Mouse (Mus musculus): ENCODE measurements around the gene Arhgap10. TPM values are rescaled to one million over a fixed set of nuclear protein-coding genes. Genes with fewer than 3 reads are reported as not detected.

Arhgap10 gene
- total and polyA plus RNA-seq, 3 experiments, result 2.7 to 5.9 (median 4.8) TPM

- Histone ChIP-seq H3K9me3 (replicated peaks; ENCODE audit: low read length) (no peaks in the 10 kb centered on the region), H3K79me2 (replicated peaks; ENCODE audit: control insufficient read depth, extremely low read depth, insufficient read depth, poor library complexity, severe bottlenecking) (no peaks in the 10 kb centered on the region), H3K4me2 (ENCODE audit: insufficient read depth, low read depth, poor library complexity, severe bottlenecking) (no peak overlapping the region), H3K4me1 (ENCODE audit: control insufficient read depth in 1 of 2, insufficient read depth in 2 of 2) (no peaks in the 10 kb centered on the region), H3K27me3 (replicated peaks) (no peaks in the 10 kb centered on the region), H3K9ac (ENCODE audit: insufficient read depth, low read depth) (no peak overlapping the region), H3K36me3 (replicated peaks in 1 of 2; ENCODE audit: control insufficient read depth in 1 of 2, insufficient read depth in 1 of 2, low read length in 1 of 2) (no peaks in the 10 kb centered on the region), H3K4me3 (replicated peaks in 1 of 3; ENCODE audit: low read depth in 2 of 3, low read length in 2 of 3, poor library complexity in 1 of 3) (no peak overlapping the region), H3K27ac (ENCODE audit: insufficient read depth, low read depth) (no peak overlapping the region)
- dilution Hi-C loops (cut with MboI; ENCODE audit: extremely low pct_ligation_motif_present, extremely low pct_unique_long_range_greater_than_20kb, low sequenced_read_pairs), result no loop called here
- in situ Hi-C loops (cut with MboI; ENCODE audit: low pct_ligation_motif_present, low pct_unique_long_range_greater_than_20kb, low sequenced_read_pairs), result no loop called here
- no peak for DNase-seq (ENCODE audit: extremely low read depth)
- TF ChIP-seq BHLHE40 (IDR thresholded peaks at IDR 0.05; ENCODE audit: low read depth, low read length), result no peak
- peak in 1 of 2 experiments; percentile 28; a peak in 2 of 4 replicates for TF ChIP-seq CTCF (conservative IDR thresholded peaks at IDR 0.05 in 1 of 2, IDR thresholded peaks at IDR 0.05 in 1 of 2; ENCODE audit: low read depth in 2 of 2, low read length in 2 of 2)
Observed at GRCm38 (mm10) chr8:77223123-77223522, 294.6 kb downstream of the Arhgap10 start.

- no peaks in the 10 kb centered on the region for H3K36me3 ChIP-seq (replicated peaks in 1 of 2; ENCODE audit: control insufficient read depth in 1 of 2, insufficient read depth in 1 of 2, low read length in 1 of 2)
- no peak for TF ChIP-seq ETS1 (conservative IDR thresholded peaks at IDR 0.05; ENCODE audit: low read depth, low read length)
- no peak for TF ChIP-seq POLR2AphosphoS2 (IDR thresholded peaks at IDR 0.05; ENCODE audit: low read depth, low read length)
- no peak for TF ChIP-seq POLR2A (IDR thresholded peaks at IDR 0.05; ENCODE audit: low read depth, low read length)
- TF ChIP-seq ZKSCAN1 (IDR thresholded peaks at IDR 0.05; ENCODE audit: borderline replicate concordance, low read depth, low read length), result no peak
- no peak for TF ChIP-seq TCF12 (IDR thresholded peaks at IDR 0.05; ENCODE audit: low read depth, low read length)
- no peaks in the 10 kb centered on the region for H3K9me3 ChIP-seq (replicated peaks; ENCODE audit: low read length)
- DNase-seq (ENCODE audit: extremely low read depth), result no peak
- dilution Hi-C loops (cut with MboI; ENCODE audit: extremely low pct_ligation_motif_present, extremely low pct_unique_long_range_greater_than_20kb, low sequenced_read_pairs) (no loop called here), in situ Hi-C loops (cut with MboI; ENCODE audit: low pct_ligation_motif_present, low pct_unique_long_range_greater_than_20kb, low sequenced_read_pairs) (no loop called here)
- H3K4me1 ChIP-seq (ENCODE audit: control insufficient read depth in 1 of 2, insufficient read depth in 2 of 2), result peaks cover 0 to 2% of the 10 kb centered on the region in 2 experiments; a peak in 1 of 4 replicates
- H3K4me2 ChIP-seq (ENCODE audit: insufficient read depth, low read depth, poor library complexity, severe bottlenecking), result no peak overlapping the region
- H3K9ac ChIP-seq (ENCODE audit: insufficient read depth, low read depth), result no peak overlapping the region
- no peak overlapping the region for H3K27ac ChIP-seq (ENCODE audit: insufficient read depth, low read depth)
- H3K27me3 ChIP-seq (replicated peaks), result no peaks in the 10 kb centered on the region
- H3K79me2 ChIP-seq (replicated peaks; ENCODE audit: control insufficient read depth, extremely low read depth, insufficient read depth, poor library complexity, severe bottlenecking), result no peaks in the 10 kb centered on the region
- H3K4me3 ChIP-seq (replicated peaks in 1 of 3; ENCODE audit: low read depth in 2 of 3, low read length in 2 of 3, poor library complexity in 1 of 3), result no peak overlapping the region
Observed at GRCm38 (mm10) chr8:77215191-77215590, 302.6 kb downstream of the Arhgap10 start.

GRCm38 (mm10) chr8:77214665-77215064, 303.1 kb downstream of the Arhgap10 start:
- no peak for TF ChIP-seq CHD1 (IDR thresholded peaks at IDR 0.05; ENCODE audit: low read depth, low read length)

More at GRCm38 (mm10) chr8:77214665-77215064, 303.1 kb downstream of the Arhgap10 start:
- Histone ChIP-seq H3K79me2 (replicated peaks; ENCODE audit: control insufficient read depth, extremely low read depth, insufficient read depth, poor library complexity, severe bottlenecking) (no peaks in the 10 kb centered on the region), H3K36me3 (replicated peaks in 1 of 2; ENCODE audit: control insufficient read depth in 1 of 2, insufficient read depth in 1 of 2, low read length in 1 of 2) (no peaks in the 10 kb centered on the region), H3K4me2 (ENCODE audit: insufficient read depth, low read depth, poor library complexity, severe bottlenecking) (no peak overlapping the region), H3K9me3 (replicated peaks; ENCODE audit: low read length) (no peaks in the 10 kb centered on the region), H3K27ac (ENCODE audit: insufficient read depth, low read depth) (no peak overlapping the region), H3K4me3 (replicated peaks in 1 of 3; ENCODE audit: low read depth in 2 of 3, low read length in 2 of 3, poor library complexity in 1 of 3) (no peak overlapping the region), H3K27me3 (replicated peaks) (no peaks in the 10 kb centered on the region), H3K9ac (ENCODE audit: insufficient read depth, low read depth) (no peak overlapping the region), H3K4me1 (ENCODE audit: control insufficient read depth in 1 of 2, insufficient read depth in 2 of 2) (peaks cover under 1 to 7% of the 10 kb centered on the region in 2 experiments; a peak in 3 of 4 replicates)
- no peak for DNase-seq (ENCODE audit: extremely low read depth)
- in situ Hi-C loops (cut with MboI; ENCODE audit: low pct_ligation_motif_present, low pct_unique_long_range_greater_than_20kb, low sequenced_read_pairs) (no loop called here), dilution Hi-C loops (cut with MboI; ENCODE audit: extremely low pct_ligation_motif_present, extremely low pct_unique_long_range_greater_than_20kb, low sequenced_read_pairs) (no loop called here)

All from CH12.LX (cell line).